Comparison of ENCODE assay signal across 8 mouse cellular contexts in the genomic region with DNA sequence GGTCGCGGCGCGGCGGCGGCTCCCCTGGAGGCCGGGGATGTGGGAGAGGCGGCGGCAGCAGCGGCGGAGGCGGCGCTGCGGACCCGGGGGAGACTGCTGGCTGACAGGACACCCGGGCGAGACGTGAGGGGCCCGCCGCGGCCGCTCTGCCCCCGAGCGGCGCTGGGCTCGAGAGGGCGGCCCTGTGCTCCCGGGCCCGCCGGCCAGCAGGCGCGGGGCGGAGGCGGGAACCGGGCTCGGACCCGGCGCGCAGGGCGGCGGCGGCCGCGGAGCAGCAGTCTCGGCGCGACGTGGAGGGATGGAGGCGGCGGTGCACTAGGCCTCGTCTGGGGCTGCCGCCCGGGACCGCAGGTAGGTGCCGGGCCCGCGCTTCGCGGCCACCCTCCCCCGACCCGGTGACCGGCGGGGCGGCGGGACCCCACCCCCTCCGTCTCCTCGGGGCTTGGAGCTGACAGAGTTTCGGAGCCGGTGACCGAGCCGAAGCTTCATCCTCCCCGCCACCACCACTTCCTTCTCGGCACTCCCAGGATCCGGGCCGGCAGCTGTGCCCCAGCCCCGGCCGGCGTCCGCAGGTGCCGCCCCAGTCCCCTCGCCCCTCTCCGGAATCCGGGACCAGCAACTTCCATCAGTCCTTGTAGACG. TPM values are rescaled to one million over a fixed set of nuclear protein-coding genes. Genes with fewer than 3 reads are reported as not detected.
DNase-seq lines count a peak whose midpoint lies in the region; ATAC-seq and TF ChIP-seq lines count a peak whose summit lies in the region.

A gene (plus strand): TSS at position 261 of the 641 bp plus-strand sequence.

- H3K4me2 ChIP-seq in heart, embryonic 14.5 days (ENCODE audit: low read length) = peak within 1 kb of the TSS; percentile 71
- H3K4me2 ChIP-seq in liver, embryonic 15.5 days = peak within 1 kb of the TSS; percentile 88
- H3K4me2 ChIP-seq in neural tube, embryonic 11.5 days (ENCODE audit: low read depth) = peak within 1 kb of the TSS; percentile 61

- DNase-seq in CD4-positive helper T cell, adult 2 months (ENCODE audit: low read depth, low spot score) = peak; percentile 66
- peak; percentile 73 for DNase-seq in kidney, postnatal 10 days
- peak; percentile 65 for DNase-seq in neural tube, embryonic 11.5 days (ENCODE audit: low spot score)
- peak; percentile 72 for DNase-seq in testis, postnatal 10 days (ENCODE audit: low spot score)

- peak within 1 kb of the TSS; percentile 98 for H3K27ac ChIP-seq in bone marrow, adult 2 months (ENCODE audit: control insufficient read depth, insufficient read depth, low read depth, low read length, poor library complexity)
- H3K27ac ChIP-seq in heart, embryonic 14.5 days (replicated peaks in 1 of 2; ENCODE audit: control insufficient read depth in 1 of 2, insufficient read depth in 1 of 2, low read depth in 2 of 2, low read length in 2 of 2) = peak within 1 kb of the TSS; percentile 96
- H3K27ac ChIP-seq in liver, embryonic 15.5 days (replicated peaks) = peak within 1 kb of the TSS; percentile 89
- peak within 1 kb of the TSS; percentile 97 for H3K27ac ChIP-seq in neural tube, embryonic 11.5 days (ENCODE audit: low read depth, low read length)

- peak within 1 kb of the TSS; percentile 91 for H3K4me3 ChIP-seq in bone marrow, adult 2 months (replicated peaks; ENCODE audit: control insufficient read depth, low read depth, low read length)
- H3K4me3 ChIP-seq in heart, embryonic 14.5 days (ENCODE audit: control insufficient read depth in 1 of 2, insufficient read depth in 1 of 2, low read depth in 1 of 2, low read length in 2 of 2) = peak within 1 kb of the TSS; percentile 88 to 95
- peak within 1 kb of the TSS; percentile 91 for H3K4me3 ChIP-seq in liver, embryonic 15.5 days (replicated peaks)
- H3K4me3 ChIP-seq in neural tube, embryonic 11.5 days (ENCODE audit: low read depth, low read length) = peak within 1 kb of the TSS; percentile 95

- TF ChIP-seq CTCF in bone marrow, adult 2 months (IDR thresholded peaks at IDR 0.05; ENCODE audit: control insufficient read depth, insufficient read depth, low read length) = no peak

- H3K9me3 ChIP-seq in heart, embryonic 14.5 days (ENCODE audit: control insufficient read depth, low read length) = no peaks in the 10 kb centered on the region
- no peaks in the 10 kb centered on the region for H3K9me3 ChIP-seq in liver, embryonic 15.5 days (replicated peaks)
- no peaks in the 10 kb centered on the region for H3K9me3 ChIP-seq in neural tube, embryonic 11.5 days (ENCODE audit: control insufficient read depth, low read length)

- 3% methylated on average over 81 of the region's 84 CpGs for WGBS in bone marrow, adult 2 months
- under 1% methylated on average over 29 of the region's 84 CpGs for WGBS in heart, embryonic 14.5 days
- under 1% methylated on average over 79 of the region's 84 CpGs for WGBS in liver, embryonic 15.5 days (ENCODE audit: insufficient replicate concordance)
- WGBS in neural tube, embryonic 11.5 days = under 1% methylated on average over 56 of the region's 84 CpGs

- H3K9ac ChIP-seq in heart, embryonic 14.5 days (ENCODE audit: low read length) = peak within 1 kb of the TSS; percentile 98
- H3K9ac ChIP-seq in liver, embryonic 15.5 days = peak within 1 kb of the TSS; percentile 94
- H3K9ac ChIP-seq in neural tube, embryonic 11.5 days (ENCODE audit: low read length) = peak within 1 kb of the TSS; percentile 98

- peak; percentile 49; the same call in 1 of the 2 replicates for TF ChIP-seq POLR2A in bone marrow, adult 2 months (IDR thresholded peaks at IDR 0.05; ENCODE audit: borderline replicate concordance, control insufficient read depth, low read depth, low read length)

- no peaks in the 10 kb centered on the region for H3K27me3 ChIP-seq in heart, embryonic 14.5 days (ENCODE audit: control insufficient read depth, insufficient read depth, low read length)
- H3K27me3 ChIP-seq in liver, embryonic 15.5 days = no peaks in the 10 kb centered on the region
- H3K27me3 ChIP-seq in neural tube, embryonic 11.5 days (ENCODE audit: control insufficient read depth, insufficient read depth, low read length) = no peaks in the 10 kb centered on the region

- peak; percentile 81 for ATAC-seq in erythroid progenitor cell, adult 5-6 weeks (replicated peaks; ENCODE audit: low FRiP score, poor library complexity, severe bottlenecking)
- ATAC-seq in heart, embryonic 14.5 days (ENCODE audit: insufficient number of reproducible peaks, insufficient read depth, low FRiP score, low read depth) = peak; percentile 82
- peak; percentile 85 for ATAC-seq in liver, embryonic 15.5 days (ENCODE audit: insufficient read depth)
- peak; percentile 72 for ATAC-seq in neural tube, embryonic 11.5 days (ENCODE audit: insufficient read depth, low FRiP score, low TSS enrichment)

- H3K36me3 ChIP-seq in heart, embryonic 14.5 days (ENCODE audit: control insufficient read depth, insufficient read depth, low read length) = no peaks in the 10 kb centered on the region
- H3K36me3 ChIP-seq in liver, embryonic 15.5 days (replicated peaks) = no peaks in the 10 kb centered on the region
- no peaks in the 10 kb centered on the region for H3K36me3 ChIP-seq in neural tube, embryonic 11.5 days (ENCODE audit: control insufficient read depth, insufficient read depth, low read length)

- peaks cover 1% of the 10 kb centered on the region; the same call in 1 of the 2 replicates for H3K4me1 ChIP-seq in bone marrow, adult 2 months (ENCODE audit: control insufficient read depth, insufficient read depth, low read length)
- peaks cover 0 to 20% of the 10 kb centered on the region in 2 experiments; a peak in 3 of 4 replicates for H3K4me1 ChIP-seq in heart, embryonic 14.5 days (ENCODE audit: control insufficient read depth in 2 of 2, insufficient read depth in 2 of 2, low read length in 2 of 2)
- peaks cover 15% of the 10 kb centered on the region for H3K4me1 ChIP-seq in liver, embryonic 15.5 days (replicated peaks)
- H3K4me1 ChIP-seq in neural tube, embryonic 11.5 days (ENCODE audit: control insufficient read depth, insufficient read depth, low read length) = 0 out of 2 replicates have a peak, but pooled peaks cover 3% of the 10 kb centered on the region

RNA-seq across cellular contexts. Expression of the gene that starts here (rescaled TPM):
- polyA plus RNA-seq in bone marrow, adult 2 months (2011; ENCODE audit: insufficient read depth, insufficient read length, low replicate concordance, missing spikeins) = 15.8 and 19.5 TPM in 2 replicates
- total RNA-seq in erythroid progenitor cell, adult 5-6 weeks (2015; ENCODE audit: low replicate concordance) = 21.0 and 26.3 TPM in 2 replicates
- total RNA-seq in erythroid progenitor cell, adult 5-6 weeks (2017; ENCODE audit: low replicate concordance) = 43.3 and 54.2 TPM in 2 replicates
- polyA plus RNA-seq in heart, embryonic 14.5 days (2014; fragmentation: Nextera tagmentation; extraction: Ambion mirVana) = 12.3 and 13.2 TPM in 2 replicates
- polyA plus RNA-seq in liver, embryonic 15.5 days (2015; fragmentation: Nextera tagmentation; extraction: Ambion mirVana) = 3.7 and 4.2 TPM in 2 replicates
- polyA plus RNA-seq in neural tube, embryonic 11.5 days (2014; fragmentation: Nextera tagmentation; extraction: Ambion mirVana) = 13.2 and 14.8 TPM in 2 replicates

Comparison
In these comparisons a context has a peak if more than half of its experiments do, and no peak if none do; other contexts are left out.
1. Peak in every context shown above with its lines: DNase-seq, ATAC-seq, H3K4me3 ChIP-seq and H3K27ac ChIP-seq.